Mouse (Mus musculus): ENCODE measurements around the gene Pnpo.

DNA sequence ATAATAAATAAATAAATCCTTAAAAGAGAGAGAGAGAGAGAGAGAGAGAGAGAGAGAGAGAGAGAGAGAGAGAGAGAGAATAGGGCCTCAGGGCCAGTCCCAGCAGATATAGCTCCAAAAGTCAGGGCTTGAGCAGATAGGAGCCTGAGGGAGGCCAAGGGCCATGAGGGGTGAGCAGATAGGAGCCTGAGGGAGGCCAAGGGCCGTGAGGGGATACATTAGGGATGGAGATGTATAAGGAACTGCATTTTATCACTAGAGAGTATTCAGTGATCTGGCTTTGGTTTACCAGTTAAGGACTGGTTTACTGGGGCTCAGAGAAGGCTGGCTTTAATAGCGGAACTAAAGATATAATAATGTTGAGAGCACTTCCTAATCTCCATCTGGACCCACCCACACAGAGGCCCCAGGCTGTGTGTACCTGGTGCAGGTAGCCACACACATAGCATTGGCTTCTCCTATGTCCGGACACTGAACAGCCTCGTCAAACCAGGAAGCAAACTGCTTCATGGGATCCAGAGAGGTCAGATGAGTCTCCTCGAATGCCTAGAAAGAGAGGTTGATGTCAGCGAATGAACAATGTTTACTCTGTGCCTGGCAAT lies 1.7 kb downstream of the Pnpo start:
- no peak for TF ChIP-seq CTCF (IDR thresholded peaks at IDR 0.05; ENCODE audit: borderline replicate concordance, extremely low read depth, insufficient read depth, insufficient read length)
- TF ChIP-seq POLR2A (IDR thresholded peaks at IDR 0.05; ENCODE audit: borderline replicate concordance, extremely low read depth, insufficient read depth, insufficient read length, poor library complexity, severe bottlenecking) = no peak
